Mouse (Mus musculus): ENCODE results near the gene Tmem179b.

DNA sequence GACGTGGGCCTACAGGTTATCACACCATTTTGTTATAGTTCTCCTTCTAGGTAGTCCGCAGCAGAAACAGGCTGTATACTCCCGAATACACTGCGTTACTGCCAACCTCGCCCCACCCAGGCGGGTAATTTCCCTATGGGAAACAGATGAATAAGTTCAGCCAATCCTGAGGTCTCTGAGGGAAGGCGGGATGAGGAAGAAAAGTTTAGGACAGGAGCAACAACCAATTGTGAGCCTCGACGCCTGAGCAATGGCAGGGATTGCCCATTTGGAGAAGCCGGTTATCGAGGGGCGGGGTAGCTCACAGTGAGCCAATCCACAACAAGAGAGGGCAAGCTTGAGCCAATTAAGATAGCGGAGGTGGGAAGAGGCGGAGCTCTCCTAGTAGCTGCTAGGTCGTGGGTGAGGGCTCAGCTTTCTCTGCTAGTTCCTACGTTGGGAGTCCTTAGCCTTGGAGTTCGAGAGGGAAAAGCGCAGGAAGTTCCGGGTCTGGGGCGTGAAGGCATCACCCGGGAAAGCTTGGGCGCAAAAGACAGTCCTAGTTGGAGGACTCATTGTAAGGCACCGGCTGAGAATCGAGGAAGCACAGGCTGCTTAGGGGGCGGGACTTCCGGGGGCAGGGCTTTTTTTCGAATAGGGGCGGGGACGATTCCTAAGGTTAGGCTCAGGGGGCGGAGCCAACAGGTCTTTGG, 28.0 kb upstream of the Tmem179b start, which contains the start of gene Zbtb3:
- TF ChIP-seq POLR2A (IDR thresholded peaks at IDR 0.05; ENCODE audit: insufficient read depth, low read length), result peak; percentile 72
- TF ChIP-seq CTCF (IDR thresholded peaks at IDR 0.05; ENCODE audit: low read depth, low read length), result no peak

Measured in ES-Bruce4 (cell line).